8 mouse cellular contexts compared by ENCODE assay signal in the genomic region with DNA sequence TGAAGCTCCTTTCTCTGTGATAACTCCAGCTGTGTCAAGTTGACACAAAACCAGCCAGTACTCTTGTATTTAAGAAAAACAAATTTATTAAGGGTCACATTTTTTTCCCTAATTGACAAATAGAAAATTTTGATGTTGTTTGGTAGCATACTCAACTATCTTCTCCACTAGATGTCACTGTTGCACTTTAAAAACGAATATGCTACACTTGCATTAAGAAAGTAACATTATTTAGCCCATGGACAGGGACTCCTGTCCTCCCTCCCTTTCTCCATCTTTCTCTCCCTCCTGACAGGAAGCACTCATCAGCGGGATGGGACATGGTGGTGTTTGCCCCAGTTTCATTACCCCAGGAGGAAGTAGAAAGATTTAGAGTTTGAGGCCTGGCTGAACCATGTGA. TPM values are rescaled to one million over a fixed set of nuclear protein-coding genes. Genes with fewer than 3 reads are reported as not detected.
A peak's percentile ranks its signal among the peaks of the same experiment; 100 is the strongest.
DNase-seq lines count a peak whose midpoint lies in the region; ATAC-seq and TF ChIP-seq lines count a peak whose summit lies in the region.
"Not testable (repeated sequence)": the region's sequence is repeated elsewhere in the genome, so short reads cannot be mapped to it uniquely, and the experiment has no call there.

No protein-coding gene starts in this region.

- H3K4me2 ChIP-seq in stomach, postnatal 0 days (replicated peaks; ENCODE audit: low read depth) = not testable (repeated sequence)

- 0% methylated on average over 2 of the region's 2 CpGs for WGBS in stomach, postnatal 0 days

- H3K9ac ChIP-seq in stomach, postnatal 0 days (ENCODE audit: low read length) = not testable (repeated sequence)

- DNase-seq in adipocyte (ENCODE audit: low spot score) = peak; percentile 72
- DNase-seq in embryo, embryonic 10.5 days (ENCODE audit: low spot score) = peak; percentile 87
- peak; percentile 36 for DNase-seq in gastrocnemius, adult 18-20 months (ENCODE audit: low spot score)
- DNase-seq in induced T-regulatory cell, adult 2 months (ENCODE audit: low read depth) = peak; percentile 81
- peak; percentile 19 to 60 for DNase-seq in left cerebral cortex, postnatal 25 days (ENCODE audit: low spot score in 2 of 2)
- peak; percentile 75 for DNase-seq in mesoderm, embryonic 11.5 days (ENCODE audit: low read depth, low spot score)
- not testable (repeated sequence) for DNase-seq in stomach, postnatal 0 days (ENCODE audit: low spot score)

- H3K9me3 ChIP-seq in stomach, postnatal 0 days (ENCODE audit: control insufficient read depth, low read length) = not testable (repeated sequence)

- not testable (repeated sequence) for H3K4me1 ChIP-seq in stomach, postnatal 0 days (replicated peaks; ENCODE audit: control insufficient read depth, insufficient read depth)

- not testable (repeated sequence) for H3K4me3 ChIP-seq in stomach, postnatal 0 days (ENCODE audit: low read depth, low read length)

- peak; percentile 77 for TF ChIP-seq CTCF in stomach, postnatal 0 days (IDR thresholded peaks at IDR 0.05; ENCODE audit: low read depth)

- H3K36me3 ChIP-seq in stomach, postnatal 0 days (ENCODE audit: control insufficient read depth, insufficient read depth, low read length) = not testable (repeated sequence)

- H3K27me3 ChIP-seq in stomach, postnatal 0 days (ENCODE audit: control insufficient read depth, insufficient read depth, low read length) = not testable (repeated sequence)

- peak; percentile 76 for ATAC-seq in CD4-positive, CD25-positive, alpha-beta regulatory T cell, adult 4 months
- ATAC-seq in stomach, postnatal 0 days (ENCODE audit: low FRiP score, low TSS enrichment) = not testable (repeated sequence)

- H3K27ac ChIP-seq in stomach, postnatal 0 days (replicated peaks) = not testable (repeated sequence)

- intact Hi-C loops in left cerebral cortex, postnatal 25 days (cut with DNase I) = loop anchor here (2.0 to 5.0 kb wide), 4 partner anchors 132 to 556 kb away; no protein-coding TSS in a partner anchor

- not testable (repeated sequence) for TF ChIP-seq EP300 in stomach, postnatal 0 days (optimal IDR thresholded peaks at IDR 0.05)

RNA-seq across cellular contexts. Expression of a gene that starts 31.3 kb away (rescaled TPM):
- 10 to 100 TPM; 10.9 to 19.2 TPM for polyA plus RNA-seq in CD4-positive, CD25-positive, alpha-beta regulatory T cell, adult 4 months (2017; shearing (Covaris generic))
- 10 to 100 TPM in 1 of 2 experiments, 1 to 10 TPM in 1; 9.1 to 13.9 TPM for total RNA-seq in gastrocnemius, adult 18-20 months (2021)
- total RNA-seq in left cerebral cortex, postnatal 25 days (2021) = 10 to 100 TPM; 18.6 to 22.0 TPM
- polyA plus RNA-seq in stomach, postnatal 0 days (2015; fragmentation: Nextera tagmentation; extraction: Ambion mirVana) = 13.7 and 16.1 TPM in 2 replicates

RNA-seq across cellular contexts. Expression of a gene that starts 51.2 kb away (rescaled TPM):
- 10 to 100 TPM in 1 of 2 experiments, 1 to 10 TPM in 1; 9.7 to 18.9 TPM for polyA plus RNA-seq in CD4-positive, CD25-positive, alpha-beta regulatory T cell, adult 4 months (2017; shearing (Covaris generic))
- 10 to 100 TPM; 12.0 to 13.4 TPM for total RNA-seq in gastrocnemius, adult 18-20 months (2021)
- total RNA-seq in left cerebral cortex, postnatal 25 days (2021) = 10 to 100 TPM; 30.2 to 31.4 TPM
- 31.8 and 35.7 TPM in 2 replicates for polyA plus RNA-seq in stomach, postnatal 0 days (2015; fragmentation: Nextera tagmentation; extraction: Ambion mirVana)
